Mouse (Mus musculus): ENCODE measurements at regions not wholly inside any gene's neighbourhood (a gene's known extent, or its start where the extent isn't known, plus 50 kb on each side); places are given as distances from the start of the nearest gene placed in this dataset.

GRCm38 (mm10) chr17:45829571-45829970, 95.9 kb upstream of the 1600014C23Rik start:
- DNase-seq (ENCODE audit: extremely low spot score in 1 of 2, low spot score in 1 of 2) = no peak

- no peak for DNase-seq (ENCODE audit: extremely low spot score in 1 of 2, low spot score in 1 of 2)
Measured at GRCm38 (mm10) chr17:45828843-45829242, 95.2 kb upstream of the 1600014C23Rik start.

DNA sequence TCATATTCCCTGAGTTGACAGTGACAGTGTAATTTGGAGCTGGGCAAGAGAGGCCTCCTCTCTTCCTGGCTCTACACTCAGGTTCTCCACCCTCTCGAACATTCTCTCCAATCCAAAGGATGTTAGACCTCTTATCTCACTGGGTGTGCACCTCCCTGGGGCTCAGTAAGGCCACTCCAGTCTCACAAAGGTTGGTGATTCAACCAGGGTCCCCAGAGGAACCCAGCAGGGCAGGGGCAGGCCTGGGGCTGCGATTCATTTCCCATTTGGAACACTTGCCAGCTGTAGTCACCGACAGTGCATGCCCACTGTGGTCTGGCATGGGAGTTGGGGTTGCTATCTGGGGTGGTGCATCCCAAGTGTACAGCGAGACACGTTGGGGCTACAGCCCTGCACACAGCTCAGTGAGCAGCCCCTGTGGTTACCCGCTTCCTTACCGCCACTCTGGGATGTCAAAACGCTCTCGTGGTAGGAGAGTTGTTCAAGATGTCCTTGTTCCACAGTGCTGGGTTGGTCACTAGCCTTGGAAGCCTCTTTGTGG, 94.7 kb upstream of the 1600014C23Rik start:
- DNase-seq (ENCODE audit: extremely low spot score in 1 of 2, low spot score in 1 of 2) = no peak

- DNase-seq (ENCODE audit: extremely low spot score in 1 of 2, low spot score in 1 of 2) = no peak
Measured at GRCm38 (mm10) chr17:45824977-45825376, 91.3 kb upstream of the 1600014C23Rik start.

GRCm38 (mm10) chr17:45823501-45823900, 89.9 kb upstream of the 1600014C23Rik start:
- no peak for DNase-seq (ENCODE audit: extremely low spot score in 1 of 2, low spot score in 1 of 2)

GRCm38 (mm10) chr17:45822427-45822826, 88.8 kb upstream of the 1600014C23Rik start:
- no peak for DNase-seq (ENCODE audit: extremely low spot score in 1 of 2, low spot score in 1 of 2)

DNA sequence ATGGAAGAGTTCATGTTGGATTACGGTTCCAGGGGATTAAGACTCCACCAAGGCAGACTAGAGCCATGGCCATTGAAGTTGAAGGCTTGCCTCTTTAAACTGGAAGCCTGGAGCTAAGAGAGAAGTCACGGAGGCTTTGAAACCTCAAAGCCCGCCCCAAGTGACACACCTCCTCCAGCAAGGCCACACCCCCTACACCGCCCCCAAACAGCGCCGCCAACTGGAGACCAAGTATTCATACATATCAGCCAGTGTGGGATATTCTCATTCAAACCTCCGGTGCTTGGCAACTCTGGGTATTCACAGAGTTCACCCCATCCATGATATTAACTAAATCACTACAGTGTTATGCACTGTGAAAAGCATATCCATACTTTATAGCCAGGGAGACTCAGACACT, 87.7 kb upstream of the 1600014C23Rik start:
- DNase-seq (ENCODE audit: extremely low spot score in 1 of 2, low spot score in 1 of 2) = no peak

GRCm38 (mm10) chr17:45819143-45819542, 85.5 kb upstream of the 1600014C23Rik start:
- DNase-seq (ENCODE audit: extremely low spot score in 1 of 2, low spot score in 1 of 2) = no peak

DNA sequence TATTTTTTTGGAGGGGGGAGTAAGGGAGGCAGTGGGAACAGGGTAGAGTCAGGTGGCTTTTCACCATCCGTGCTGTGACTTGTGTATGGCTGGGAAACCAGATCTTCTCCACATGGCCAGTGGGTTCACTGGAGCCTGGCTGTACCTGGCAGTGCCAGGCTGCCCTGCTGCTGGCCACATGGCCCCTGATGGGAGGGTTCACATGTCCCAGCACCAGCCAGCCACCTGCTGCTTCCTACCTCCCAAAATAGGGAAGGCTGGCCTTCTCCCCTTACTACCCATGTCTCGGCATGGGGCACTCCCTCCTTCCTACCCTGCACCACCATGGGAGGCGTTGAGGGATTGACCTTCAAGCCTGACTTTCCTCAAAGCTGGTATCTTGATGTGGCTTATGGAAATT, 82.9 kb upstream of the 1600014C23Rik start:
- no peak for DNase-seq (ENCODE audit: extremely low spot score in 1 of 2, low spot score in 1 of 2)

- no peak for DNase-seq (ENCODE audit: extremely low spot score in 1 of 2, low spot score in 1 of 2)
Measured at GRCm38 (mm10) chr17:45815833-45816232, 82.2 kb upstream of the 1600014C23Rik start.

DNA sequence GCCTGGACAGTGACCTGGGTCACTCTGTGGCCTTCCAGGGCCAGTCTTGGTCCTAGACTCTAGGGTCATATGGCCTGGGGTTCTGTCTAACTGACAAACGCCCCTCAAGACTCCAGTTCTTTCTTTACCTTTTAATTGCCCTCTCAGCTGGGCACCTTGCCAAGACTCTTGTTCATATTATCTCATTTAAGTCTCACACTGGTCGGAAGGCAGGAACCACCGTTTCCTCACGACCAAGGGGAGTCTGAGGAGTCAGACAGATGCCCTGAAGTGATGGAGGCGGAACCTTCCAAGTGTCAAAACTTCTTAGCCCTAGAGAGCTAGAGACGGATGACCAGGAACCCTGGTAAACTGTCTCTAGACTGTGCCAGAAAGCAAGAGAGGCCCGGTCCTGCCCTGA, 81.7 kb upstream of the 1600014C23Rik start:
- DNase-seq (ENCODE audit: extremely low spot score in 1 of 2, low spot score in 1 of 2) = no peak

GRCm38 (mm10) chr17:45814586-45814985, 80.9 kb upstream of the 1600014C23Rik start:
- DNase-seq (ENCODE audit: extremely low spot score in 1 of 2, low spot score in 1 of 2) = no peak

DNA sequence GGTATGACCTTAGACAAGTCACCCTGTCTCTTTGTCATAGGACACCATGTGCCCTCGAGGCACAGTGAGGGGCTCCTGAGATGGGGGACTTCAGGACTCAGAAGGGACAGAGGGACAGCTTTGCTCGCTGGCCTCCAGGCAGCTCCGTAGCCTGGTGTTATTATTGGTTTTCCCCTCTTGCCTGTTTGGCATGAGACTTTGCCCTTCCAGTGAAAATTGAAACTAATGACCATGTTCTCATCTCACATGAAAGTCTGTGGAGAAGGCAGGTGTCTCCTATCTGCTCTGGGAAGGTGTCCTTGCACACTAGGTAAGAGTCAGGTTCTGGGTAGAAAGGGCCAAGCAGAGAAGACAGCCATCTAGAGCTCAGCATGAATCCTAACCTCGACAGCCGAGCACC, 80.3 kb upstream of the 1600014C23Rik start:
- DNase-seq (ENCODE audit: extremely low spot score in 1 of 2, low spot score in 1 of 2) = no peak

DNA sequence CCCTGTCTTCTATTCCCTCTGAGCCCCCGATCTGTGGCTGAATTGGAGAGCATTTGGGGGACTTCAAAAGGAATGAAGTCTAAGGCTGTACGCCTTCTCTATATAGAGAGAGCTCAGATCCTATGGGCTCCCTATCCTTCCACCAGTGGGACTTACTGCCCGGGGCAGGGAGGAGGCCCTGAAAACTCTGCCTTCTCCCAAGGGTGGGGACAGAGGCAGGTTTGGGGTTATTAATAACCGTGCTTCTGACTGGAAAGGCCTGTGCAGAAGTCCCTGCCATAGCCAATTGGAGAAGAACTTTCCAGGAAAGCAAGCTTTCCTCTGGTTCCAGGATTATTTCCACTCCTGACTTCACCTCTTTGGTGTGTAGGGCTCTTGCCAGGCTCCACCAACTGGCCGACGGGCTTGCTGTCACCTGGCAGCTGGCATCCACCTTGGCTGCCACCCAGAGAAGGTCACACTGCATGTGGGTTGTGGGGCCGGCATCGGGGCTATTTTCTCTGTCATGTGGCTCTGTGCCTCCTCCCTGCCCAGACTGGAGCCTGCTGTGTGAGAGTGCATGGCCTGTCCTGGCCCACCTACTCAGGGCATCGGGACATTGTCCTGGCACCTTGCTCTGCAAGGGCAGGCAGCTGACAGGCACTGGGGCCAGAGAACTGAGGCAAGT, 78.8 kb upstream of the 1600014C23Rik start:
- no peak for DNase-seq (ENCODE audit: extremely low spot score in 1 of 2, low spot score in 1 of 2)

GRCm38 (mm10) chr17:45811632-45812221, 78.1 kb upstream of the 1600014C23Rik start:
- no peak for DNase-seq (ENCODE audit: extremely low spot score in 1 of 2, low spot score in 1 of 2)

GRCm38 (mm10) chr17:45809728-45810127, 76.1 kb upstream of the 1600014C23Rik start:
- DNase-seq (ENCODE audit: extremely low spot score in 1 of 2, low spot score in 1 of 2) = no peak

DNA sequence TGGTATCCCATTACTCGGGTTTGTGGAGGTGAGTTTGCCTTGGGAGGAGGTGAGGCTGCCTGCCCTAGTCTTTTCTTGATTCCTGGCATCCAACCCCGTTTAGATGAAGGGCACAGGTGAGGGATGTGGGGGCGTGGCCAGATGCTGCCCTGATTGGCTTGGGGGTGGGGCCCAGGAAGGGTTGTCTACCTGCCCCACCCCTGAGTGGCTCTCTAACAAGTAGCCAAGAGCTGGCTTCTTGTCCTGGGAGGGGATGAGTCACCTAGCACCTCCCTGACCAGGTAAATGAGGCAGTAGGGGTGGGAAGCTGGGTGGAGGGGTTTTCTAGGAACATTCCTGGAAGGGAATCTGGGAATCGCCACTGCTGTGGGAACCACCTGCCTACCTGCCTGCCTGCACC, 74.7 kb upstream of the 1600014C23Rik start:
- DNase-seq (ENCODE audit: extremely low spot score in 1 of 2, low spot score in 1 of 2) = no peak

DNA sequence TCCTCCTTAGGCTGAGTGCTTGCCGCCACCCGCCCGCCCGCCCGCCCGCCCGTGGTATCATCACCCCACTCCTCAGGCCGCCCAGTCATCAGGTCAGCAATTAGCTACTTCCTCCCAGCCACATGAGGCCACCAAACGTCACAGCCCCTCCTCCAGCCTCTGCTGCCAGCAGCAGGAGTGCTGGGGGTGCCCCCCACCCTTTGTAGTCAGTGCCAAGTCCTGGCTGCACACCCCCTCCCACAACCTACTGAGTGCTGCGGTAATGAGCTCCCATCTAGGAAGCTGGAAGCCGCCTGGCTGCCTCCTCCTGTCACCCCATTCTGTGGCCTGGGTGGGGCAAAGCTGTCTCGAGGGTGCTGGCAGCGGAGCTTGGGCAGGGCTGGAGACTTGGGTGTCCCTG, 73.8 kb upstream of the 1600014C23Rik start:
- DNase-seq (ENCODE audit: extremely low spot score in 1 of 2, low spot score in 1 of 2) = peak in 1 of 2 experiments; percentile 14

DNA sequence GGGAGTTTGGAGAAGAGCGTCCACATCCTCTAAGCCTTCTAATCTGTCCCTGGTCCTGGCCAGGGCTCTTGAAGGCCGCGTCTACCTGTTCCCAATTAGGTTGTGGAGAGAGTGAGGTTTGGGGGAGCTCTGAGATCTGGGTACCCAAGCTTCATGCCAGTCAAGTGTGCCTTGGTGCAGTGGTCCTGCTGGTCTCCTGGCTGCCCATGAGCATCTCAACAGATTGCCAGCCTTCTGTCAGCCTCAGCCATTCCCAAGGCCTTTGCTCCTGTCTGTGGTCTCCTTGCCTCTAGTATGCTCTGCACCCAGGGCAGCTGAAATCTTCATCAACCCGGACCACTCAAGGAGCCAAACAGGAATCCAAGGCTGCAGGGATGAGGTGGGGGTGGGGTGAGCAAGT, 73.2 kb upstream of the 1600014C23Rik start:
- DNase-seq (ENCODE audit: extremely low spot score in 1 of 2, low spot score in 1 of 2) = no peak

GRCm38 (mm10) chr17:45806430-45806829, 72.8 kb upstream of the 1600014C23Rik start:
- no peak for DNase-seq (ENCODE audit: extremely low spot score in 1 of 2, low spot score in 1 of 2)

DNA sequence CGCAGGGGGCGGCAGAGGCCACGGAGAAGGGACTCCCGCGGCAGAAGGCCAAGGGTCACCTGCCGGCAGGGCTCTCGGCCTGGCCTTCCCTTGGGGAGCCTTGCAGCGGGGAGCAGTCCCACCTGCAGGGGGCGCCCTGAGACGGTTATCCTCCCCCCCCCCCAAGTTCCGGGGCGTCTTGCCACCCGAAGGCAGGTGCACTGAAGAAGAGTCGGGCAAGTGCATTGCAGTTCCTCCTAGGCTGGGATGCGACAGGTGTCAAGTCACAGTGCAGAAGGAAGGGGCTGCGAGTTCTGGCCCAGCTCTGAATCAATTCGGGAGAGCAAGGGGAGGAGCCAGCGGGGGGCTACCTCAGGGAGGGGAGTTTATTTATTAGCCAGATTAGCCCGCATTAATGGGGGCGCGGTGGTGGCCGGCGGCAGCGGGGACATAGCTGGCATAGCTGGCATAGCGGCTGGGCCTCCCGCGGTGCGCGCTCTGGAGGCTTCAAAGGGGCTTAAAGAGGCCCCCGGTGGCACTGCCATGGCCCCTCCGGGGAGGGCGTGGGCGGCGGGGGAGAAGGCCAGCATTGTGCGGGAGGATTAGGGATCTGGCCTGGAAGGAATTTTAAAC, 71.9 kb upstream of the 1600014C23Rik start:
- DNase-seq (ENCODE audit: extremely low spot score in 1 of 2, low spot score in 1 of 2) = peak; percentile 20 to 33

DNA sequence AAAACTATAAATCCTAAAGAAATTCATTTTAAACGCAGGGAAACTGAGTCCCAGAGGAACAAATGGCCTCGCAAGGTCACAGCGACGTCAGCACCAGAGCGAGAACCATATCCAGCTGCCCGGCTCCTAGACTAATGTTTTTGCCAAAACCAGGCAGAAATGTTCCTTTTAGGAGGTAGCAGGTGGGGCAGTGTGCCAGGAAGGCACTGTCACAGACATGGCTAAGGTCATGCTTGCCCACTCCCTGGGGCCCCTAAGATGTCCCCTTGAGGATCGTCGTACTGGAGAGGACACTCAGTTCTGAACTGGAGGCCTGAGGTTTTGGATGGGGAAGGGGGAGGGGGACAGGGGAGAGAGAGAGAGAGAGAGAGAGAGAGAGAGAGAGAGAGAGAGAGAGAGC, 69.7 kb upstream of the 1600014C23Rik start:
- no peak for DNase-seq (ENCODE audit: extremely low spot score in 1 of 2, low spot score in 1 of 2)
